Mouse (Mus musculus): Measurements from ENCODE around the gene Itpr1. TPM values are rescaled to one million over a fixed set of nuclear protein-coding genes. Genes with fewer than 3 reads are reported as not detected.

Itpr1 gene
- polyA plus RNA-seq, 1 experiment from 2014 or later: 4.0 TPM

- no peaks in the 10 kb centered on the region for H3K4me1 ChIP-seq (replicated peaks; ENCODE audit: control insufficient read depth, insufficient read depth)
- WGBS: 54% methylated on average over 3 of the region's 3 CpGs
- H3K36me3 ChIP-seq (ENCODE audit: control insufficient read depth, insufficient read depth, low read length): peaks cover 11% of the 10 kb centered on the region; the same call in 1 of the 2 replicates
- no peak overlapping the region for H3K9ac ChIP-seq (ENCODE audit: low read length)
- TF ChIP-seq CTCF (IDR thresholded peaks at IDR 0.05; ENCODE audit: low read depth) (no peak), EP300 (optimal IDR thresholded peaks at IDR 0.05) (no peak)
- ATAC-seq (ENCODE audit: low FRiP score, low TSS enrichment) (no peak), DNase-seq (ENCODE audit: low spot score) (no peak)
- H3K4me3 ChIP-seq (ENCODE audit: low read depth, low read length): no peak overlapping the region
- H3K4me2 ChIP-seq (replicated peaks; ENCODE audit: low read depth): no peak overlapping the region
- no peak overlapping the region for H3K27ac ChIP-seq (replicated peaks)
- no peaks in the 10 kb centered on the region for H3K27me3 ChIP-seq (ENCODE audit: control insufficient read depth, insufficient read depth, low read length)
- no peaks in the 10 kb centered on the region for H3K9me3 ChIP-seq (ENCODE audit: control insufficient read depth, low read length)
Observed at GRCm38 (mm10) chr6:108379041-108379440, 166.1 kb downstream of the Itpr1 start.

DNA sequence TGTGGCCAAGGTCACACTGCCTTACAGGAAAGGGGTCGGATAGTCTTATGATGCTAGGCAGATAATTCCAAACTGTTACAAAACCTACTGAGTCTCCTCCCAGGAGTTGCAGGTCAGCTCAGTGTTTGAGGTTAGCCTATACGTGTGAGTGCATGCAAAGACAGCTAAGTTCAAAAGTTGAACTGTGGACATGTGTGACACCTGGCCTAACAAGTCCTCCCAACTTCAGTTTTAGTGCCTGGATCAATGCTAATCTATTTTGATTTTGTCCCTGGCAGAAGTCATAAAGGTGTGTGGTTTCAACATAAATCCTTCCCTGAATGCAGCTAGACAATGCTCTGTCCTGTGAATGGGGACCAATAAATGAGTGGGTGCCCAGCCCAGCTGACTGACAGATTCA, 167.3 kb downstream of the Itpr1 start:
- no peak for TF ChIP-seq EP300 (optimal IDR thresholded peaks at IDR 0.05)
- no peak for TF ChIP-seq CTCF (IDR thresholded peaks at IDR 0.05; ENCODE audit: low read depth)
- no peak overlapping the region for H3K9ac ChIP-seq (ENCODE audit: low read length)
- DNase-seq (ENCODE audit: low spot score) (no peak), ATAC-seq (ENCODE audit: low FRiP score, low TSS enrichment) (no peak)
- no peaks in the 10 kb centered on the region for H3K27me3 ChIP-seq (ENCODE audit: control insufficient read depth, insufficient read depth, low read length)
- 66% methylated on average over 2 of the region's 2 CpGs for WGBS
- peaks cover 14% of the 10 kb centered on the region; the same call in 1 of the 2 replicates for H3K36me3 ChIP-seq (ENCODE audit: control insufficient read depth, insufficient read depth, low read length)
- no peaks in the 10 kb centered on the region for H3K4me1 ChIP-seq (replicated peaks; ENCODE audit: control insufficient read depth, insufficient read depth)
- H3K4me2 ChIP-seq (replicated peaks; ENCODE audit: low read depth): no peak overlapping the region
- no peak overlapping the region for H3K4me3 ChIP-seq (ENCODE audit: low read depth, low read length)
- H3K9me3 ChIP-seq (ENCODE audit: control insufficient read depth, low read length): no peaks in the 10 kb centered on the region
- H3K27ac ChIP-seq (replicated peaks): no peak overlapping the region; the same call in 1 of the 2 replicates

DNA sequence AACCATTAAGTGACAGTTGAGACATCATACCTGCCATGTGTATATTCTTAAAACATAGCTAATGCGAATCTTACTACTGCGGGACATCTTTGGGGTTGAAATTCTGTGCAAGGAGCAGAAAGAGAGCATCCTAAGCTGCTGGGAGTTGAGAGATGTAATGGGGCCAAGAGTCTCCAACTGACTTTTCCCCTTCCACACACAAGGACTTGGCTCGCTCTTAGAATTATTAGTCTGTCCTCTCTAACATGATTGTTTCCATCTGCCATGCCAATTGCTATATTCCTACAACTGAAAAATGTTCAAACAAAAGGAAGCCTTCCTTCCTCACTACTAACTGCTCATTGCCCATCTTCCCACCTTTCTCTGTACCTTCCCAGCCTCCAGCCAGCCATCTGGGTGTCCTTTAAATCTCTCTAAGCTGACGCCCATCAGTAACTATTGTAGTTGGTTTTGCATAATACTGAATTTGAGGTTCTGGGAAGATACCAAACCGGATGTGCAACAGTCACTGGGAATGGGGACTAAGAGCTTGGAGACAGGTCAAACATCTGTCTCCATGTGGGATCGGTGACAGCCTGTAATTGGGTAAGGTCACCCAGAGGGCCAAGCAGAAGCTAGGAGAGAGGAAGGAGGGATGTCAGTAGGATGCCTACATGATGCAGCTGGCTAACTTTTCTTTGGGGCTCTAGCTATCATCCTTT, 177.9 kb downstream of the Itpr1 start:
- no peak overlapping the region for H3K9ac ChIP-seq (ENCODE audit: low read length)
- TF ChIP-seq CTCF (IDR thresholded peaks at IDR 0.05; ENCODE audit: low read depth) (no peak), EP300 (optimal IDR thresholded peaks at IDR 0.05) (no peak)
- H3K4me3 ChIP-seq (ENCODE audit: low read depth, low read length): no peak overlapping the region
- ATAC-seq (ENCODE audit: low FRiP score, low TSS enrichment) (no peak), DNase-seq (ENCODE audit: low spot score) (no peak)
- H3K4me2 ChIP-seq (replicated peaks; ENCODE audit: low read depth): no peak overlapping the region
- H3K36me3 ChIP-seq (ENCODE audit: control insufficient read depth, insufficient read depth, low read length): peaks cover 6% of the 10 kb centered on the region; the same call in 1 of the 2 replicates
- no peaks in the 10 kb centered on the region for H3K4me1 ChIP-seq (replicated peaks; ENCODE audit: control insufficient read depth, insufficient read depth)
- 55% methylated on average over 6 of the region's 6 CpGs for WGBS
- H3K9me3 ChIP-seq (ENCODE audit: control insufficient read depth, low read length): no peaks in the 10 kb centered on the region
- no peaks in the 10 kb centered on the region for H3K27me3 ChIP-seq (ENCODE audit: control insufficient read depth, insufficient read depth, low read length)
- H3K27ac ChIP-seq (replicated peaks): 0 out of 2 replicates have a peak overlapping the region, but pooled peaks have one; percentile 24

DNA sequence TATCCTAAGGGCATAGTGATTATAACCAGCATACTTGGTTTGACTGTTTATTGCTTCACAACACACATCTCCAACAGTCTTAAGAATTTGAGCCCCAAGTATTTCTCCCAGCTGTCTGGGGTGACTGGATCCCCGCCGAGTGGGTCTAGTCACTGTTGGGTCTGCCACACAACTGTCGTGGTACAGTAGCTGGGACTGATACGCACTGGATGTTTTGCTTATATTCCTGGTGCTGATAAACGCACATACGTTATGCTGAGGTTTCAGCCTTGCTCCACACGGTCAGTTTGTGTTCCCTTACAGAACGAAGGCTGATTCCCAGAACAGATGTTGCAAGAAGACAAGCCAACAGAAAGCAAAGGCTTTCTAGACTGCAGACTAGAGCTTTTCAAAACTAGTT, 180.2 kb downstream of the Itpr1 start:
- H3K4me3 ChIP-seq (ENCODE audit: low read depth, low read length): no peak overlapping the region
- peaks cover 6% of the 10 kb centered on the region; the same call in 1 of the 2 replicates for H3K36me3 ChIP-seq (ENCODE audit: control insufficient read depth, insufficient read depth, low read length)
- no peaks in the 10 kb centered on the region for H3K4me1 ChIP-seq (replicated peaks; ENCODE audit: control insufficient read depth, insufficient read depth)
- H3K4me2 ChIP-seq (replicated peaks; ENCODE audit: low read depth): no peak overlapping the region
- WGBS: 67% methylated on average over 8 of the region's 8 CpGs
- no peak for ATAC-seq (ENCODE audit: low FRiP score, low TSS enrichment)
- DNase-seq (ENCODE audit: low spot score): no peak
- H3K9ac ChIP-seq (ENCODE audit: low read length): no peak overlapping the region
- H3K27me3 ChIP-seq (ENCODE audit: control insufficient read depth, insufficient read depth, low read length): no peaks in the 10 kb centered on the region
- no peak overlapping the region for H3K27ac ChIP-seq (replicated peaks)
- no peaks in the 10 kb centered on the region for H3K9me3 ChIP-seq (ENCODE audit: control insufficient read depth, low read length)
- TF ChIP-seq EP300 (optimal IDR thresholded peaks at IDR 0.05) (no peak), CTCF (IDR thresholded peaks at IDR 0.05; ENCODE audit: low read depth) (no peak)

DNA sequence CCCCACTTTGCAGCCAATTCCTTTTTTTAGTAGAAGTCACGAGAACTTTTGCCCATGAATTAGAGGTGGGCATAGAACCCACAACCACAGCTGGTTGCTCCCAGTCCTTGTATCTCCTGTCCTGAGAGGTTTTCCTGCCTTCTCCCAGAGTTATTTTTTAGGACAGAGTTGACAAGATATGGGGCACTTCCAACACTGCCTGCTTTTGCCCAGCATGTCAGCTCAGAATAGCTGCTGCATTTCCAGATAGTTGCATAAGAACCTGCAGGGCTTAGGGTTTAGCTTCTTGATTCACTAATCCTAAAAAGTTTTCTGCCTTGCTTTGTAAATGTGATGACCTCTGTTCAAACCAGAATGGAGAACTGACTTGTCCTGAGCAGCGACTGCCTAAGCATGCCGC, 185.1 kb downstream of the Itpr1 start:
- no peak for TF ChIP-seq CTCF (IDR thresholded peaks at IDR 0.05; ENCODE audit: low read depth)
- TF ChIP-seq EP300 (optimal IDR thresholded peaks at IDR 0.05): no peak
- WGBS: 92% methylated on average over 3 of the region's 3 CpGs
- Histone ChIP-seq H3K4me3 (ENCODE audit: low read depth, low read length) (no peak overlapping the region), H3K9me3 (ENCODE audit: control insufficient read depth, low read length) (no peaks in the 10 kb centered on the region), H3K4me2 (replicated peaks; ENCODE audit: low read depth) (no peak overlapping the region), H3K27me3 (ENCODE audit: control insufficient read depth, insufficient read depth, low read length) (no peaks in the 10 kb centered on the region), H3K27ac (replicated peaks) (no peak overlapping the region), H3K9ac (ENCODE audit: low read length) (no peak overlapping the region), H3K36me3 (ENCODE audit: control insufficient read depth, insufficient read depth, low read length) (peaks cover 11% of the 10 kb centered on the region), H3K4me1 (replicated peaks; ENCODE audit: control insufficient read depth, insufficient read depth) (no peaks in the 10 kb centered on the region)
- DNase-seq (ENCODE audit: low spot score) (no peak), ATAC-seq (ENCODE audit: low FRiP score, low TSS enrichment) (no peak)

- Histone ChIP-seq H3K9ac (ENCODE audit: low read length) (no peak overlapping the region), H3K27me3 (ENCODE audit: control insufficient read depth, insufficient read depth, low read length) (no peaks in the 10 kb centered on the region), H3K27ac (replicated peaks) (no peak overlapping the region), H3K36me3 (ENCODE audit: control insufficient read depth, insufficient read depth, low read length) (peaks cover 10% of the 10 kb centered on the region), H3K4me2 (replicated peaks; ENCODE audit: low read depth) (no peak overlapping the region), H3K4me3 (ENCODE audit: low read depth, low read length) (no peak overlapping the region), H3K4me1 (replicated peaks; ENCODE audit: control insufficient read depth, insufficient read depth) (no peaks in the 10 kb centered on the region), H3K9me3 (ENCODE audit: control insufficient read depth, low read length) (no peaks in the 10 kb centered on the region)
- 79% methylated on average over 10 of the region's 10 CpGs for WGBS
- no peak for ATAC-seq (ENCODE audit: low FRiP score, low TSS enrichment)
- no peak for DNase-seq (ENCODE audit: low spot score)
- TF ChIP-seq EP300 (optimal IDR thresholded peaks at IDR 0.05): no peak
- peak; percentile 70 for TF ChIP-seq CTCF (IDR thresholded peaks at IDR 0.05; ENCODE audit: low read depth)
Observed at GRCm38 (mm10) chr6:108401412-108401955, 188.6 kb downstream of the Itpr1 start.
